Comparison of ENCODE assay signal across 17 mouse cellular contexts in genomic region chr15:77877209-77877608, GRCm38 (mm10). TPM values are rescaled to one million over a fixed set of nuclear protein-coding genes. Genes with fewer than 3 reads are reported as not detected.
DNase-seq lines count a peak whose midpoint lies in the region; ATAC-seq and TF ChIP-seq lines count a peak whose summit lies in the region.
"Had no signal": no experiment of that assay in that cellular context is flagged by ENCODE, and none has a peak within 500 bp of the region (broad histone marks: within the 10 kb centered on the region; RNA-seq: fewer than 3 reads in every experiment).

No protein-coding gene starts in this region.

- H3K4me2 ChIP-seq in stomach, embryonic 16.5 days (ENCODE audit: low read depth, low read length) = no peak overlapping the region
- H3K4me2 ChIP-seq: hindbrain, embryonic 12.5 days; liver, embryonic 13.5 days; neural tube, embryonic 15.5 days had no signal

- H3K4me1 ChIP-seq in stomach, embryonic 16.5 days (ENCODE audit: control insufficient read depth, insufficient read depth, low read length) = peaks cover 21% of the 10 kb centered on the region
- H3K4me1 ChIP-seq: hindbrain, embryonic 12.5 days; neural tube, embryonic 15.5 days had no signal

- H3K36me3 ChIP-seq in stomach, embryonic 16.5 days (ENCODE audit: control insufficient read depth, insufficient read depth, low read length) = no peaks in the 10 kb centered on the region
- H3K36me3 ChIP-seq: hindbrain, embryonic 12.5 days; liver, embryonic 13.5 days; neural tube, embryonic 15.5 days had no signal

- no peaks in the 10 kb centered on the region for H3K27me3 ChIP-seq in stomach, embryonic 16.5 days (ENCODE audit: control insufficient read depth, insufficient read depth, low read length)
- H3K27me3 ChIP-seq: hindbrain, embryonic 12.5 days; liver, embryonic 13.5 days; neural tube, embryonic 15.5 days; Patski had no signal

- no peak overlapping the region for H3K9ac ChIP-seq in stomach, embryonic 16.5 days (ENCODE audit: low read length)
- H3K9ac ChIP-seq: hindbrain, embryonic 12.5 days; liver, embryonic 13.5 days; neural tube, embryonic 15.5 days had no signal

- no peaks in the 10 kb centered on the region for H3K9me3 ChIP-seq in stomach, embryonic 16.5 days (replicated peaks; ENCODE audit: control insufficient read depth, low read length)
- H3K9me3 ChIP-seq: hindbrain, embryonic 12.5 days; liver, embryonic 13.5 days; neural tube, embryonic 15.5 days had no signal

- DNase-seq in layer of hippocampus, adult 2 months (ENCODE audit: low spot score in 2 of 2) = no peak
- DNase-seq in layer of hippocampus, postnatal 14 days (ENCODE audit: low spot score in 2 of 2) = no peak
- DNase-seq in CD4-positive helper T cell, adult 2 months (ENCODE audit: low read depth, low spot score) = peak; percentile 68
- no peak for DNase-seq in urinary bladder, postnatal 36 days (ENCODE audit: low spot score in 2 of 2)
- no peak for DNase-seq in layer of hippocampus, postnatal 25 days (ENCODE audit: extremely low spot score in 1 of 2, low spot score in 1 of 2)
- no peak for DNase-seq in layer of hippocampus, adult 9-10 months (ENCODE audit: low spot score)
- DNase-seq: adrenal gland, adult 2 months; cerebellum, adult 9-10 months; embryo, embryonic 11 days; gastrocnemius, postnatal 36 days; liver, embryonic 13.5 days had no signal

- 0 out of 2 replicates have a peak, but pooled peaks have one; percentile 14 for TF ChIP-seq CTCF in layer of hippocampus, adult 2 months (conservative IDR thresholded peaks at IDR 0.05)

- peak; percentile 82 for ATAC-seq in activated CD4-positive, CD25-positive, alpha-beta regulatory T cell, adult 4 months
- ATAC-seq in stomach, embryonic 16.5 days (ENCODE audit: insufficient read depth, low FRiP score) = no peak
- ATAC-seq: Patski had no signal

- no peak overlapping the region for H3K4me3 ChIP-seq in layer of hippocampus, adult 2 months
- no peak overlapping the region for H3K4me3 ChIP-seq in stomach, embryonic 16.5 days (replicated peaks; ENCODE audit: low read length)
- H3K4me3 ChIP-seq: hindbrain, embryonic 12.5 days; liver, embryonic 13.5 days; neural tube, embryonic 15.5 days had no signal

- no peak overlapping the region for H3K27ac ChIP-seq in layer of hippocampus, adult 2 months
- H3K27ac ChIP-seq in stomach, embryonic 16.5 days (ENCODE audit: low read length) = peak overlapping the region; percentile 15
- H3K27ac ChIP-seq: hindbrain, embryonic 12.5 days; liver, embryonic 13.5 days; macrophage; neural tube, embryonic 15.5 days had no signal

- 81% methylated on average over 2 of the region's 2 CpGs for WGBS in stomach, embryonic 16.5 days

RNA-seq across cellular contexts. Expression of gene Myh9, which starts 35.2 kb away (rescaled TPM):
- total RNA-seq in layer of hippocampus, adult 2 months (2021) = 10 to 100 TPM; 88.3 to 96.3 TPM
- 10 to 100 TPM; 80.9 to 86.7 TPM for total RNA-seq in layer of hippocampus, postnatal 14 days (2021)
- polyA plus RNA-seq in activated CD4-positive, CD25-positive, alpha-beta regulatory T cell, adult 4 months (2017; shearing (Covaris generic)) = 100 to 1,000 TPM; 243 to 280 TPM
- 54.5 and 63.5 TPM in 2 replicates for polyA plus RNA-seq in stomach, embryonic 16.5 days (2015; fragmentation: Nextera tagmentation; extraction: Ambion mirVana)
- total RNA-seq in layer of hippocampus, postnatal 25 days (2021) = 10 to 100 TPM; 75.0 to 90.2 TPM

RNA-seq across cellular contexts. Expression of gene Txn2, which starts 51.6 kb away (rescaled TPM):
- 100 to 1,000 TPM; 119 to 136 TPM for total RNA-seq in layer of hippocampus, adult 2 months (2021)
- total RNA-seq in layer of hippocampus, postnatal 14 days (2021) = 100 to 1,000 TPM; 106 to 116 TPM
- 100 to 1,000 TPM; 219 to 245 TPM for polyA plus RNA-seq in activated CD4-positive, CD25-positive, alpha-beta regulatory T cell, adult 4 months (2017; shearing (Covaris generic))
- polyA plus RNA-seq in stomach, embryonic 16.5 days (2015; fragmentation: Nextera tagmentation; extraction: Ambion mirVana) = 232 and 253 TPM in 2 replicates
- total RNA-seq in layer of hippocampus, postnatal 25 days (2021) = 100 to 1,000 TPM; 115 to 140 TPM
